Mouse (Mus musculus) bone marrow, adult 2 months (tissue): ENCODE results near the gene Srrm1. TPM values are rescaled to one million over a fixed set of nuclear protein-coding genes. Genes with fewer than 3 reads are reported as not detected.

Experiments used
- H3K27ac ChIP-seq: fragments of 200-500 bp; 2 replicates; pipeline ENCODE4 v1.5.1; 2012; ENCODE audit warnings: low read depth, mild to moderate bottlenecking, control low read depth, inconsistent platforms, low read length; ENCODE audit not compliant: control insufficient read depth, poor library complexity, insufficient read depth
- H3K4me1 ChIP-seq: fragments of 200-500 bp; 2 replicates; pipeline ENCODE4 v1.6.1; 2011; ENCODE audit warnings: low read length; ENCODE audit not compliant: control insufficient read depth, insufficient read depth
- H3K4me3 ChIP-seq: fragments of 200-500 bp; replicated peaks from 2 replicates; pipeline ENCODE3; 2011; ENCODE audit warnings: mild to moderate bottlenecking, low read depth, low read length, control low read depth; ENCODE audit not compliant: control insufficient read depth
- CTCF ChIP-seq: fragments of 200-500 bp; IDR thresholded peaks from 2 replicates; pipeline ENCODE4 v1.5.1; 2011; ENCODE audit warnings: low read length, control low read depth; ENCODE audit not compliant: control insufficient read depth, insufficient read depth
- POLR2A ChIP-seq: fragments of 200-500 bp; IDR thresholded peaks from 2 replicates; pipeline ENCODE4 v1.6.1; 2011; ENCODE audit warnings: low read depth, mild to moderate bottlenecking, control low read depth, low read length, borderline replicate concordance; ENCODE audit not compliant: control insufficient read depth
- WGBS: fragments of 180-500 bp; shearing (Covaris S2); methylation state at CpG from one replicate; pipeline ENCODE4 v1.1.7; 2018; 5-methylcytosine and 5-hydroxymethylcytosine counted together
- polyA plus RNA-seq: library from polyadenylated mRNA; stranded (reverse); fragments of >200 nt; gene quantifications from 2 replicates; pipeline ENCODE4 v1.2.4, GENCODE M21; 2011; ENCODE audit warnings: low replicate concordance; ENCODE audit not compliant: missing spikeins, insufficient read depth, insufficient read length

Srrm1 gene
- polyA plus RNA-seq, 1 experiment = 141 TPM

DNA sequence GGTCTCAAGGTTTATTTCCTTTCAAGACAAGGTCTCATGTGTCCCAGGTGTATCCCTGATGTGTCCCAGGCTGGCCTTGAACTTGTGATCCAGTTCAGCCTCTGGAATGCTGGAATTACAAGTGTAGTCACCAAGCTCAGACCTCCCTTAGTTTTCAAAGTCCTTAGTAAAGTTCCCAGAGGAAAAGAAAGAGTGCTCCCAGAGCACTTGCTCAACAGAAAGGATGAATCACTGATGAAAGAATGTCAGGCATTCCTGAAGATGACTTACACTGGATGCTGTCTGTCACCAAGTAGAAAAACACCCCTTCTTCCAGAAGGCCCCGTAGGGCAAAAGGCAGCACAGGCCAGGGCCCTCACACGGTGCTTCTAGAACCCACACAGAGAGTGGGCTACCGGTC, 52.0 kb downstream of the Srrm1 start:
- Histone ChIP-seq H3K27ac (no peak overlapping the region), H3K4me3 (no peak overlapping the region), H3K4me1 (peaks cover 1% of the 10 kb centered on the region; the same call in 1 of the 2 replicates)
- 92% methylated on average over 3 of the region's 3 CpGs for WGBS
- no peak for TF ChIP-seq POLR2A
- no peak for TF ChIP-seq CTCF

DNA sequence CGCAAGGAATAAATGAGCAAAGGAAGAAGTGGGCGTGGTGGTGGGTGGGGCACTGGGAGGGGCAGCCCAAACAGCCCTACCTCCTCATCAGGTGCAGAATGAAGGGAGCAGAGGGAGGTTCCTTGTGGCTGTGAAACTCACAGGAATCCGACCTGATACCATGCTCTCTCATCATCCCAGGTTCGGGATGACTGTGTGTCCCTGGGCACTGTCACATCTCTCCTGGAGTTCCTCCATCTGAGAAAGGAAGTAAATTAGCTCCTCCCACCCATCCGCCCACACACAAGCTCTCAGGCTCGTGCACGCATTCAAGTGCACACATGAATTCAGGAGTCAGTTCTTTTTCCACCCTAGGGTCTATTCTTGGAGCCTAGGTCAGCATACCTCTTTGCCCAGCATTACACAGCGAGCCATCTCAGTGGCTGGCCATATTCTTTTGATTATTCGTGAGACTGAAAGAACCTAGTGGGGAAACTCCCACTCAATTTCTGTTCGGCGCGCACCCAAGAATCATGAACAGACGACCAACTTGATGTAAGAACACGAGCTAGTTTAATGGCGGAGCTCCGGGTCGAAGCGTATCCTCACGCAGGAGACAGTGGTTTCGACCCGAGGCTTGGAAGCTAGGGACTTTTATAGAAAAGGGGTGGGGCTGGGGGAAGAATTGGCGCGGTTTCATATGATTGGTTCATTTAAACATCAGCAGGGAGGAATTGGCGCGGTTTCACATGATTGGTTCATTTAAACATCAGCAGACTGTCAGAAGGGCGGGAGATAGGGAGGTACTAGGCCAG, 52.7 kb downstream of the Srrm1 start:
- Histone ChIP-seq H3K4me3 (no peak overlapping the region), H3K4me1 (peaks cover 1% of the 10 kb centered on the region; the same call in 1 of the 2 replicates), H3K27ac (no peak overlapping the region)
- WGBS = 76% methylated on average over 26 of the region's 26 CpGs
- no peak for TF ChIP-seq POLR2A

DNA sequence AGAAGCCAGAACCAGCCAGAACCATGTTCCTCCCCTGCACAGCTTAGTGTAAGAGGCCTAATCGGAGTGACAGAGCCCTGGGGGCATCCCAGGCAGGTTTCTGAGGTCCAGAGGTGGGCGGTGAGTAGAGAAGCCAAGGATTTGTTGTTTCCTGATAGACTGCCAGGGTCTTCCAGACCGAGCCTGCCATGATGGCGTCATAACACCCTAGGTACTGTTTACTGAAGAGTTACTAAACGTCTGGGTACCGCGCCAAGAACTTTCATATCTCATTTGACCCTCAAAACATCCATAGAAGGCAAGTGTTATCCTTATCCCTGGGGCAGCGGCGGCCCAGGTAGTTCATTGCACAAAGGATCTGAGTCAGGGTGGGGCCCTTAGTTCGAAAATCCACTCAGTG, 54.4 kb downstream of the Srrm1 start:
- peaks cover 1% of the 10 kb centered on the region for H3K4me1 ChIP-seq
- WGBS = 74% methylated on average over 10 of the region's 10 CpGs
- TF ChIP-seq POLR2A (no peak), CTCF (no peak)
- H3K27ac ChIP-seq = no peak overlapping the region
- no peak overlapping the region for H3K4me3 ChIP-seq

DNA sequence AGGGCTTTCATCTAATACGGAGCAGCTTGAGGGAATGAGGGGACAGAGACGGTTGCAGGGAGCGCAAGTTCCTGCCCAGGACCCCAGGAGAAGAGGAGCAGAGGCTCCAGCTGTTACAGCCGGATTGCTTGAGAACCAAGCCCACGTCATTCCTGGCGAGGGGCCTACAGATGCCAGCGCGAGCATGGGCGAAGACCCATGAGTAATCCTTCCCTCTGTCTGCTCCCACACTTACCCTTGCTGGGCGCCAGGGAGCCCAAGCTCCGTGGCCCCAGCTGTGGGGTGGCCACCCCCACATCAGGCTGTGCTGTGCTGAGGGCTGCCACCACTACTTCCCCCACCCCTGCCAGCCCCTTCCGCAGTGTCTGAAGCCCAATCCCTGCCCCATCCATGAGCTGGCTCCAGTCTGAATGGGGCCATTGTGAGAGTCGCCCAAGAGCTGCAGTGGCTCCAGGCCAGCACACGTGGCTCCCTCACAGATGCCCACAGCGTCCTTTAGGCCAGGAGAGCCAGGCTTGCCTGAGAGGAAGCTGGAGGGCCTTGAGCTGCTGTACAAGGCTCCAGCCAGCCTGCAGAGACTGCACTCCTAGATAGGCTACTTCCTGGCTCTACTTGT, 55.1 kb downstream of the Srrm1 start:
- 73% methylated on average over 15 of the region's 15 CpGs for WGBS
- H3K27ac ChIP-seq = no peak overlapping the region
- no peak overlapping the region for H3K4me3 ChIP-seq
- H3K4me1 ChIP-seq = peaks cover 1% of the 10 kb centered on the region
- TF ChIP-seq POLR2A = no peak
- no peak for TF ChIP-seq CTCF

DNA sequence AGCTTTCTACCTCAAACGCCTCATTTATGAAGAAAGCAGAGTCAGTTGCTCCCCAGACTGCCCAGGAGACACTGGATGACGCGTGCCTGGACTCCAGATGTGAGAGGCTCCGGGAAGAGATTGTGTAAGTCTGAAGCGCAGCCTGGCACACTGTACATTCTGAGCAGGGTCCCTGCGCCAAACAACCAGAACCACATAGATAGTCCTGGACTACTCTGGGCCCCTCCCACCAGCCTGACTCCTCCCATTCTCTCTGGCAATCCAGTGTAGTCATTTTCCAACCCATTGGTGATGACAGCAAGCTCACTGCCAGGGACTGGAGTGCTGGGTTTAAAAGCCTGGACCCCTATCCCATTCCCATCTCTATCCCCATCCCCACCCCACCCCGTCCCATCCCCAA, 56.0 kb downstream of the Srrm1 start:
- TF ChIP-seq POLR2A = no peak
- no peak for TF ChIP-seq CTCF
- H3K4me1 ChIP-seq = peaks cover 3% of the 10 kb centered on the region
- no peak overlapping the region for H3K27ac ChIP-seq
- 78% methylated on average over 7 of the region's 7 CpGs for WGBS
- no peak overlapping the region for H3K4me3 ChIP-seq

DNA sequence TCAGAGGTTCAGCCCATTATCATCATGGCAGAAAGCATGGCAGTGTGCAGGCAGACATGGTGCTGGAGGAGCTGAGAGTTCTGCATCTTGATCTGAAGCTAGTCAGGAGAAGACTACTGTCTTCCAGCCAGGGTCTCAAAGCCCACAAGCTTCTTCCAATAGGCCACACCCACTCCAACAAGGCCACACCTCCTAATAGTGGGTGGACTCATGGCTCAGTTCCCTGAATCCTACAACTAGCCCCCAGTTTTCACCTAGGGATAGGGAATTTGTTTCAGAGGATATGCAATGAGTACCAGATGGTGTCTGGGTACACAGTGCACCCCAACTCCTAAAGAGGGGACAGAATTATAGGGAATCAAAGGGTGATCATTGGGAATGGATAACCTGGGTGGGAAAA, 56.6 kb downstream of the Srrm1 start:
- H3K4me3 ChIP-seq = no peak overlapping the region
- peaks cover 3% of the 10 kb centered on the region for H3K4me1 ChIP-seq
- TF ChIP-seq CTCF (no peak), POLR2A (no peak)
- no peak overlapping the region for H3K27ac ChIP-seq

DNA sequence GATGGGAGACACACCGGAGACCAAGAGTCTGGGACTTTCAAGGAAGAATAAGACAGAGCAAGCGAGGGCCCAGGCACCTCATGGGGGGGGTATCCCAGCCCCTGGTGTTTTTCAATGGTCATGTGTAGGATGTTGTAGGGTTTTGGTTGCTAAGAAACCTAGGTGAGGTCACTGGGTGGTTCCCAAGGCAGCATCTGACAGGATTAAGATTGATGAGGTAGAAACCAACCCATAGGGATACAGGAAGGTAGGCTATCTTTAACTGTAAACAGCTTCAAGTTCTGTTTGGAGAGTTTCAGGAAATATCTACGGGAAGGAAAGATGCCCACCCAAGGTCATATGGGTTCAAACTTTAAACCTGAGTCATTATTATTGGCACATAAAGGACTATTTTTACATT, 59.3 kb downstream of the Srrm1 start:
- H3K27ac ChIP-seq = no peak overlapping the region
- TF ChIP-seq CTCF (no peak), POLR2A (no peak)
- no peak overlapping the region for H3K4me3 ChIP-seq
- 64% methylated on average over 3 of the region's 3 CpGs for WGBS
- H3K4me1 ChIP-seq = peaks cover 2% of the 10 kb centered on the region

DNA sequence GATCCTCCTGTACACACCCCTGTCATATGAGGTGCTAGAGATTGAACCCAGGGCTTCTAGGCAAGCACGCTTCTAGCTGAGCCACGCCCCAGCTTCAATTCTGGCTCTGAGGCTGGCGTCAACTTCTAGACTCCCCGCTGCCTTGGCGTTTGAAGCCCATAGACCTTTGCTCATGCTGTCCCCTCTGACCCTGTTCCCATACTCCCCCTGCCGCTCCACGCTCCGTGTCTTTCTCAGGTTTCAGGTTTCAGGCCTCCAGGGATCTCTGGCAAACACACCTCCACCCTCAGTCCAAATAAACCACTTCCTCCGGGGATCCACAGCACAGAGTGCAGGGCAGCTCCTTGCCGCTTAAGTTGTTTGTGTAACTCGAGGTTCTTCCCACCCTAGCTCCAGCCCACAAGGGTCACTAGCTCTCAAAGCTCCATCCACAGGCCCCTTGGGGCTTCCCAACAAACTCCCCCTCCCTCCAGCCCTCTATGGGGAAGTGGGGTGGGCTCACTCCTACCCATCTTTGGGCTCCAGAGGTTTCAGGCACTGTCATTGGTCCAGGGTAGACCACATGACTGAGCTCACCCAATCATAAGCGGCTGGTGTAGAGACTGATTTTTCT, 60.5 kb downstream of the Srrm1 start:
- Histone ChIP-seq H3K27ac (no peak overlapping the region), H3K4me1 (peaks cover 2% of the 10 kb centered on the region), H3K4me3 (no peak overlapping the region)
- TF ChIP-seq CTCF (no peak), POLR2A (no peak)
- 15% methylated on average over 12 of the region's 12 CpGs for WGBS
